Mouse (Mus musculus) forebrain, embryonic 14.5 days (tissue): ENCODE measurements at regions not wholly inside any gene's neighbourhood (a gene's known extent, or its start where the extent isn't known, plus 50 kb on each side); places are given as distances from the start of the nearest gene placed in this dataset.

ENCODE experiments used
- ATAC-seq: fragments of 200-750 bp; cut with Nextera tagmentation; 2 replicates; pipeline ENCODE4 v1.8.0; 2017; ENCODE audit warnings: mild to moderate bottlenecking, moderate library complexity
- DNase-seq: peaks from one replicate; pipeline ENCODE4 v3.0.0-alpha.2; 2015; ENCODE audit warnings: low spot score
- H3K27ac ChIP-seq: fragments of 300-500 bp; sonication (generic); 2 replicates; pipeline ENCODE4 v1.5.1; 2014; ENCODE audit warnings: low read depth, mild to moderate bottlenecking, control low read depth, low read length, moderate library complexity
- H3K27me3 ChIP-seq: fragments of 300-500 bp; sonication (generic); replicated peaks from 2 replicates; pipeline ENCODE4 v1.6.1; 2014; ENCODE audit warnings: low read length, control low read depth, mixed read lengths; ENCODE audit not compliant: control insufficient read depth, insufficient read depth
- H3K36me3 ChIP-seq: fragments of 300-500 bp; sonication (generic); 2 replicates; pipeline ENCODE4 v1.6.1; 2014; ENCODE audit warnings: low read length, control low read depth; ENCODE audit not compliant: control insufficient read depth, insufficient read depth
- H3K4me1 ChIP-seq: fragments of 300-500 bp; sonication (generic); 2 replicates; pipeline ENCODE4 v1.6.1; 2014; ENCODE audit warnings: antibody characterized with exemption, low read length, control low read depth; ENCODE audit not compliant: control insufficient read depth, insufficient read depth
- H3K4me2 ChIP-seq: fragments of 300-500 bp; sonication (generic); 2 replicates; pipeline ENCODE4 v1.6.1; 2014; ENCODE audit warnings: mild to moderate bottlenecking, control low read depth, low read length
- H3K4me3 ChIP-seq: fragments of 300-500 bp; sonication (generic); 2 replicates; pipeline ENCODE4 v1.5.1; 2014; ENCODE audit warnings: low read depth, low read length, control low read depth
- H3K9ac ChIP-seq: fragments of 300-500 bp; sonication (generic); 2 replicates; pipeline ENCODE4 v1.6.1; 2014; ENCODE audit warnings: mild to moderate bottlenecking, low read length, control low read depth, moderate library complexity
- H3K9me3 ChIP-seq: fragments of 300-500 bp; sonication (generic); replicated peaks from 2 replicates; pipeline ENCODE4 v1.6.1; 2016; ENCODE audit warnings: low read length, control low read depth, mixed read lengths; ENCODE audit not compliant: control insufficient read depth
- WGBS: fragments of 180-500 bp; shearing (Covaris S2); extraction: QIAGEN DNeasy Blood & Tissue Kit; methylation state at CpG from one replicate; pipeline ENCODE4 v1.1.7; 2014; 5-methylcytosine and 5-hydroxymethylcytosine counted together

DNA sequence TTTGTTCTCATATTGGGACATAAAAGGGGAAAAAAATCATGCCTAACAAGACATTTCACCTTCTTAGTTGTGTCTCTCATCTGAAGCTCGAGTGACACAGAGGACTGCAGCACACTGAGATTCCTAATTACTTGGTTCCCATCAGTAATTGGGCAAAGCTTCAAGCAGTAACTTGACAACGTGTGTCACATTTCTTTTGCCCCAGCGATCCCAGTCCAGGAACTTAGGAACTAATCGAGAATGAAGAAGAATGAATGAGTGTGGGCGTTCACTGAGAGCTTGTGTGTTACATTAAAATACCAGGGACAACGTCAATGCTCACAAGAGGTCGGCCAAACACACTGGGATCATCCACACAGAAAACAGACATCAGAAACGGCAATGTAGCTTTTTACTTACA, 131.9 kb upstream of the Klf7 start:
- no peaks in the 10 kb centered on the region for H3K36me3 ChIP-seq
- H3K4me2 ChIP-seq: no peak overlapping the region
- H3K27me3 ChIP-seq: no peaks in the 10 kb centered on the region
- H3K4me1 ChIP-seq: peaks cover 13% of the 10 kb centered on the region; the same call in 1 of the 2 replicates
- WGBS: 6% methylated on average over 8 of the region's 8 CpGs
- ATAC-seq: no peak
- H3K9me3 ChIP-seq: no peaks in the 10 kb centered on the region
- H3K4me3 ChIP-seq: no peak overlapping the region
- peak; percentile 57 for DNase-seq
- no peak overlapping the region for H3K9ac ChIP-seq
- no peak overlapping the region for H3K27ac ChIP-seq

DNA sequence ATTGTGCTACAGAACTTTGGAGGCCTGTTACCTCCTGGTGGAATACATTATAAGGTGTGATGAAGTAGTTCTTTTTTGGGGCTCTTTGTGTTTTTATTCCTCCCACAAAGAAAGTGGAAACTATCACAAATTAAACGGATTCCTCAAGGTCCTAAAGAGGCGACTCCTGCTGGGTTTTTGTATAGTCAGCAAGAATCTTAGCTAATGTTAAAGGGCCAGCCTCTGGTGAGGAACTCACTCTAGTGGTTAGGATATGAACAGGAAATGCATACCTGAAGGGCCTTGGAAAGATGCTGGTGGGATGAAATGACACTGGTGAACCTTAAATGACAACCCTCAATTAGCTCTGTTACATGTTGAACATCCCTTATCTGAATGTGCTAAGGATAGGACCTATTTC, 120.3 kb upstream of the Klf7 start:
- H3K4me2 ChIP-seq: no peak overlapping the region
- ATAC-seq (no peak), DNase-seq (no peak)
- H3K4me1 ChIP-seq: no peaks in the 10 kb centered on the region
- H3K9ac ChIP-seq: no peak overlapping the region
- no peak overlapping the region for H3K4me3 ChIP-seq
- H3K27ac ChIP-seq: no peak overlapping the region
- no peaks in the 10 kb centered on the region; the same call in 1 of the 2 replicates for H3K9me3 ChIP-seq
- H3K36me3 ChIP-seq: no peaks in the 10 kb centered on the region
- 29% methylated on average over 2 of the region's 2 CpGs for WGBS
- no peaks in the 10 kb centered on the region for H3K27me3 ChIP-seq

DNA sequence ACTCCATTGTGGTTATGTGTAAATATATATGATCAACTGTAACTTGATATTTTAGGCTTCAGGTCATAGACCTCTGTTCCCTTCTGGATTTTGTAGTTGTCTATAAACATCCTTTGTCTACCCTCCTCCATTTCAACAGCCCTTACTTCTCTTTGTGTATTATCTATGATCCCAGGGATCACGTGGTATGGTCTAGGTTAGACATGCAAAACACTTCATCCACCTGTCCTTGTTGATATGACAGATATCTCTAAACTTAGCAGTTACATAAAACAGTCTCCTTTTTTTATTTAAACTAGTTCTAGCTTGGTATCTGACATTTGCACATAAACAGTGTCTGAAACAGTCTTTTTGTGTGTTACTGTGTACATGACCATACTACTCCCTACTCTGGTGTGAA, 107.6 kb upstream of the Klf7 start:
- Histone ChIP-seq H3K4me1 (peaks cover 13% of the 10 kb centered on the region), H3K27me3 (no peaks in the 10 kb centered on the region), H3K27ac (no peak overlapping the region), H3K9me3 (no peaks in the 10 kb centered on the region), H3K4me3 (no peak overlapping the region), H3K9ac (no peak overlapping the region), H3K36me3 (no peaks in the 10 kb centered on the region), H3K4me2 (no peak overlapping the region)
- DNase-seq (no peak), ATAC-seq (no peak)
- 90% methylated on average over 1 of the region's 1 CpGs for WGBS

GRCm38 (mm10) chr1:64226001-64226918, 104.2 kb upstream of the Klf7 start:
- 0 out of 2 replicates have a peak overlapping the region, but pooled peaks have one; percentile 5 for H3K4me2 ChIP-seq
- DNase-seq (peak; percentile 78), ATAC-seq (peak; percentile 81)
- H3K4me3 ChIP-seq: no peak overlapping the region
- peaks cover 25% of the 10 kb centered on the region for H3K4me1 ChIP-seq
- H3K9me3 ChIP-seq: no peaks in the 10 kb centered on the region
- H3K27ac ChIP-seq: peak overlapping the region; percentile 52
- no peaks in the 10 kb centered on the region for H3K27me3 ChIP-seq
- H3K36me3 ChIP-seq: no peaks in the 10 kb centered on the region
- WGBS: 30% methylated on average over 16 of the region's 16 CpGs
- H3K9ac ChIP-seq: 0 out of 2 replicates have a peak overlapping the region, but pooled peaks have one; percentile 2

DNA sequence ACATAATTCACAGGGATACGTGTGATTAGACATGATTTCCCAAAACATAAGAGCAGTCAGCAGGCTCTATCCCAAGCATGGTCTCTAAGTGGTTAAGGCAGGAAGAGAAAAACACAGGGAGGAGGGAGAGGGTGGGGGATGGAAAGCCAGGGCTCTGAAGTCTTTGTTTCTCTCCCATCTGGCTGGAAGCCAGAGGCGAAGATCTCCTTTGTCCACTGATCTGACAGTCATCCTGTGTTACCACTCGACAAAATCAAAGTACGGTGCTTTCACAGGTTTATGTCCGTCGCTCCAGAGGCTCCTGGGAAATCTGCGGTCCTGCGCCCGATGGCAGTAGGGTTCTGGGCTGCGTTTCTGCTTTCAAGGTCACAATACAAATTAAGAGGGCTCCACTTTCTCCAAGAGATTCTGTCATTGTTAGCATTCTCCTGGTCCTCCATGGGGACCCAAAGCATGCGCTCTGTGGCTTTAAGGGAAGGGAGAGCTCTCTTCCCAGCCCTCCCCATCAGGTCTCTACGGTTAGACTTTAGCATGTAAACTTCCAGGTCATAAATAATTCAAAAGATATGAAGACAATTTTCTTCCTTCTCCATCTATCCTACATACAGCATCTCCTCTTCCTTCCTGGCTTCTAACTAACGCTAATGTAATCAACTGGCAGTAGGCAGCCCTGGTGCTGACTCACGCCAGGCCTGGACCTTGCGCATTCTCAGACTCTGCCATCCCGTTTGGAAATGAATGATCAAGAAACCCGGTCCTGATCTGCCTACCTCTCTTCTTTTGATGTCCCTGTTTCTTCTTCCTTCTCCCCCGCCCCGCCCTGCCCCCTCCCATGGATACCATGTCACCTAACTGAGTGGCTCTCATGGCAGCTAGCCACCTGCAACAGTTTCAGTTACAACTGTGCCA, 102.0 kb upstream of the Klf7 start:
- Histone ChIP-seq H3K27ac (peak overlapping the region; percentile 62), H3K27me3 (no peaks in the 10 kb centered on the region), H3K4me1 (peaks cover 32% of the 10 kb centered on the region), H3K4me3 (no peak overlapping the region), H3K4me2 (no peak overlapping the region), H3K9me3 (no peaks in the 10 kb centered on the region), H3K9ac (peak overlapping the region; percentile 35; the same call in 1 of the 2 replicates), H3K36me3 (no peaks in the 10 kb centered on the region)
- DNase-seq (peak; percentile 78), ATAC-seq (peak; percentile 45; the same call in 1 of the 2 replicates)
- WGBS: 55% methylated on average over 19 of the region's 19 CpGs

DNA sequence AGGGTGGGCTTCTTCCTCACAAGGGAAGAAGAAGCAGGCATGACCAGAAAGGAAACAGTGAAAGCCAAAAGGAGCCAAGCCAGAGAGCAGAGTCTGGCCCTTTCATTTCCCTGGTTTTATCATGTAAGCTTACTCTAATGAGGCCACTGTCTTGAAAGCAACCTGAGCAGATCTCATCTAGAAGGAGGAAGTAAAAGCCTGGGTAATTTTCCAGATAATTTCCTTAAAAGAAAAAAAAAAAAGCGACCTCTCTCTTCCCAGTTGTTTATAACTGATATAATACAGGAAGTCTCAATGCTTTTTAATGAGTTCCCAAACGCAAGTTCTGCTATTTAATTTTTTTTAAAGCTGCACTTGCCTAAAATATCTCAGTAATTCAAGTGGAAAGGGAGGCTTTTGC, 100.4 kb upstream of the Klf7 start:
- ATAC-seq: no peak
- Histone ChIP-seq H3K27me3 (no peaks in the 10 kb centered on the region), H3K36me3 (no peaks in the 10 kb centered on the region), H3K4me3 (no peak overlapping the region), H3K9ac (no peak overlapping the region), H3K27ac (no peak overlapping the region), H3K4me1 (peaks cover 32% of the 10 kb centered on the region), H3K9me3 (no peaks in the 10 kb centered on the region), H3K4me2 (no peak overlapping the region)
- 56% methylated on average over 2 of the region's 2 CpGs for WGBS
- no peak for DNase-seq

- Histone ChIP-seq H3K9me3 (no peaks in the 10 kb centered on the region; the same call in 1 of the 2 replicates), H3K4me3 (no peak overlapping the region), H3K9ac (no peak overlapping the region), H3K4me1 (peaks cover 20% of the 10 kb centered on the region), H3K27me3 (no peaks in the 10 kb centered on the region), H3K36me3 (no peaks in the 10 kb centered on the region), H3K27ac (peak overlapping the region; percentile 28; the same call in 1 of the 2 replicates), H3K4me2 (no peak overlapping the region)
- DNase-seq: peak; percentile 81
- WGBS: 73% methylated on average over 1 of the region's 1 CpGs
- peak; percentile 60; the same call in 1 of the 2 replicates for ATAC-seq
Measured at GRCm38 (mm10) chr1:64220486-64220885, 98.4 kb upstream of the Klf7 start.

GRCm38 (mm10) chr1:64220040-64220439, 98.0 kb upstream of the Klf7 start:
- H3K27me3 ChIP-seq: no peaks in the 10 kb centered on the region
- DNase-seq: no peak
- ATAC-seq: no peak
- H3K27ac ChIP-seq: peak overlapping the region; percentile 15
- H3K4me2 ChIP-seq: no peak overlapping the region
- no peaks in the 10 kb centered on the region for H3K36me3 ChIP-seq
- H3K4me3 ChIP-seq: no peak overlapping the region
- no peak overlapping the region for H3K9ac ChIP-seq
- H3K4me1 ChIP-seq: peaks cover 20% of the 10 kb centered on the region
- no peaks in the 10 kb centered on the region; the same call in 1 of the 2 replicates for H3K9me3 ChIP-seq
- WGBS: 74% methylated on average over 5 of the region's 5 CpGs
